Comparison of ENCODE assay signal across 11 mouse cellular contexts in genomic region chr4:128042626-128043025, GRCm38 (mm10). TPM values are rescaled to one million over a fixed set of nuclear protein-coding genes. Genes with fewer than 3 reads are reported as not detected.
DNase-seq lines count a peak whose midpoint lies in the region; ATAC-seq lines count a peak whose summit lies in the region.
"Had no signal": no experiment of that assay in that cellular context is flagged by ENCODE, and none has a peak within 500 bp of the region (broad histone marks: within the 10 kb centered on the region; RNA-seq: fewer than 3 reads in every experiment).

No protein-coding gene starts in this region.

- no peak overlapping the region for H3K4me2 ChIP-seq in forebrain, embryonic 11.5 days (ENCODE audit: low read depth, low read length, severe bottlenecking)
- no peak overlapping the region for H3K4me2 ChIP-seq in forebrain, embryonic 12.5 days
- H3K4me2 ChIP-seq in midbrain, embryonic 11.5 days: no peak overlapping the region
- H3K4me2 ChIP-seq in midbrain, embryonic 15.5 days: no peak overlapping the region

- 0 out of 2 replicates have a peak, but pooled peaks cover 4% of the 10 kb centered on the region for H3K4me1 ChIP-seq in forebrain, embryonic 11.5 days (replicated peaks; ENCODE audit: control insufficient read depth, insufficient read depth, low read length)
- peaks cover 20% of the 10 kb centered on the region for H3K4me1 ChIP-seq in forebrain, embryonic 12.5 days
- peaks cover 32% of the 10 kb centered on the region for H3K4me1 ChIP-seq in midbrain, embryonic 10.5 days
- peaks cover 13% of the 10 kb centered on the region for H3K4me1 ChIP-seq in midbrain, embryonic 11.5 days (ENCODE audit: control insufficient read depth, insufficient read depth, low read length)
- no peaks in the 10 kb centered on the region for H3K4me1 ChIP-seq in embryonic facial prominence, embryonic 10.5 days
- peaks cover 38% of the 10 kb centered on the region for H3K4me1 ChIP-seq in midbrain, embryonic 15.5 days

- 0 out of 2 replicates have a peak overlapping the region, but pooled peaks have one; percentile 33 for H3K27ac ChIP-seq in forebrain, embryonic 11.5 days (ENCODE audit: low read depth, low read length)
- no peak overlapping the region; the same call in 1 of the 2 replicates for H3K27ac ChIP-seq in forebrain, embryonic 12.5 days
- peak overlapping the region; percentile 33; the same call in 1 of the 2 replicates for H3K27ac ChIP-seq in midbrain, embryonic 10.5 days (replicated peaks)
- no peak overlapping the region for H3K27ac ChIP-seq in midbrain, embryonic 11.5 days (ENCODE audit: low read depth, low read length)
- H3K27ac ChIP-seq in embryonic facial prominence, embryonic 10.5 days (replicated peaks): no peak overlapping the region
- peak overlapping the region; percentile 64; the same call in 1 of the 2 replicates for H3K27ac ChIP-seq in midbrain, embryonic 15.5 days
- H3K27ac ChIP-seq: left cerebral cortex, adult 2 months had no signal

- H3K27me3 ChIP-seq in forebrain, embryonic 11.5 days (ENCODE audit: control insufficient read depth, insufficient read depth, low read length): no peaks in the 10 kb centered on the region
- peaks cover 3% of the 10 kb centered on the region; the same call in 1 of the 2 replicates for H3K27me3 ChIP-seq in forebrain, embryonic 12.5 days
- H3K27me3 ChIP-seq in midbrain, embryonic 10.5 days (ENCODE audit: low read depth, poor library complexity, severe bottlenecking): no peaks in the 10 kb centered on the region
- no peaks in the 10 kb centered on the region for H3K27me3 ChIP-seq in midbrain, embryonic 11.5 days (ENCODE audit: control insufficient read depth, insufficient read depth, low read length)
- H3K27me3 ChIP-seq in embryonic facial prominence, embryonic 10.5 days (replicated peaks; ENCODE audit: low read depth, poor library complexity, severe bottlenecking): no peaks in the 10 kb centered on the region
- H3K27me3 ChIP-seq in midbrain, embryonic 15.5 days (replicated peaks): no peaks in the 10 kb centered on the region

- no peak overlapping the region for H3K4me3 ChIP-seq in forebrain, embryonic 11.5 days (ENCODE audit: low read depth, low read length)
- H3K4me3 ChIP-seq in forebrain, embryonic 12.5 days (replicated peaks): no peak overlapping the region
- no peak overlapping the region for H3K4me3 ChIP-seq in midbrain, embryonic 10.5 days
- H3K4me3 ChIP-seq in midbrain, embryonic 11.5 days (ENCODE audit: low read depth, low read length): no peak overlapping the region
- H3K4me3 ChIP-seq in embryonic facial prominence, embryonic 10.5 days: no peak overlapping the region
- H3K4me3 ChIP-seq in midbrain, embryonic 15.5 days: no peak overlapping the region
- H3K4me3 ChIP-seq: left cerebral cortex, adult 2 months had no signal

- H3K9me3 ChIP-seq in forebrain, embryonic 11.5 days (ENCODE audit: control insufficient read depth, low read length): no peaks in the 10 kb centered on the region
- H3K9me3 ChIP-seq in forebrain, embryonic 12.5 days: no peaks in the 10 kb centered on the region
- H3K9me3 ChIP-seq in midbrain, embryonic 10.5 days (replicated peaks): no peaks in the 10 kb centered on the region
- no peaks in the 10 kb centered on the region for H3K9me3 ChIP-seq in midbrain, embryonic 11.5 days (ENCODE audit: control insufficient read depth, low read length)
- H3K9me3 ChIP-seq in embryonic facial prominence, embryonic 10.5 days: no peaks in the 10 kb centered on the region
- H3K9me3 ChIP-seq in midbrain, embryonic 15.5 days: no peaks in the 10 kb centered on the region

- no peak for ATAC-seq in forebrain, embryonic 11.5 days (replicated peaks; ENCODE audit: low FRiP score)
- no peak for ATAC-seq in forebrain, embryonic 12.5 days (ENCODE audit: low FRiP score)
- ATAC-seq in midbrain, embryonic 11.5 days (ENCODE audit: low FRiP score): no peak
- no peak for ATAC-seq in midbrain, embryonic 15.5 days (replicated peaks)
- ATAC-seq: forebrain, postnatal 0 days had no signal

- 32% methylated on average over 5 of the region's 5 CpGs for WGBS in forebrain, embryonic 11.5 days
- 33% methylated on average over 5 of the region's 5 CpGs for WGBS in forebrain, embryonic 12.5 days
- 35% methylated on average over 5 of the region's 5 CpGs for WGBS in midbrain, embryonic 10.5 days
- 44% methylated on average over 5 of the region's 5 CpGs for WGBS in midbrain, embryonic 11.5 days
- WGBS in embryonic facial prominence, embryonic 10.5 days: 35% methylated on average over 5 of the region's 5 CpGs
- WGBS in midbrain, embryonic 15.5 days: 38% methylated on average over 5 of the region's 5 CpGs

- DNase-seq in forebrain, embryonic 11.5 days (ENCODE audit: low spot score): peak; percentile 64
- peak; percentile 19 for DNase-seq in midbrain, embryonic 10.5 days (ENCODE audit: low spot score)
- DNase-seq in midbrain, embryonic 11.5 days (ENCODE audit: low spot score, missing footprints): no peak
- peak; percentile 60 for DNase-seq in embryonic facial prominence, embryonic 10.5 days (ENCODE audit: low spot score)
- no peak for DNase-seq in frontal cortex, postnatal 36 days (ENCODE audit: low spot score in 2 of 2)
- no peak for DNase-seq in layer of hippocampus, postnatal 36 days
- DNase-seq: cerebellum, adult 9-11 months; forebrain, postnatal 0 days had no signal

- H3K9ac ChIP-seq in forebrain, embryonic 11.5 days (ENCODE audit: low read length): no peak overlapping the region
- no peak overlapping the region for H3K9ac ChIP-seq in forebrain, embryonic 12.5 days
- H3K9ac ChIP-seq in midbrain, embryonic 11.5 days (ENCODE audit: low read length): no peak overlapping the region
- no peak overlapping the region for H3K9ac ChIP-seq in midbrain, embryonic 15.5 days
- H3K9ac ChIP-seq: forebrain, postnatal 0 days had no signal

- no peaks in the 10 kb centered on the region for H3K36me3 ChIP-seq in forebrain, embryonic 11.5 days (ENCODE audit: control insufficient read depth, insufficient read depth, low read length)
- no peaks in the 10 kb centered on the region for H3K36me3 ChIP-seq in forebrain, embryonic 12.5 days (replicated peaks)
- no peaks in the 10 kb centered on the region for H3K36me3 ChIP-seq in midbrain, embryonic 10.5 days
- no peaks in the 10 kb centered on the region for H3K36me3 ChIP-seq in midbrain, embryonic 11.5 days (ENCODE audit: control insufficient read depth, insufficient read depth, low read length)
- no peaks in the 10 kb centered on the region for H3K36me3 ChIP-seq in embryonic facial prominence, embryonic 10.5 days (replicated peaks)
- no peaks in the 10 kb centered on the region for H3K36me3 ChIP-seq in midbrain, embryonic 15.5 days (replicated peaks)

RNA-seq across cellular contexts. Expression of gene Csmd2, which starts 55.0 kb away (rescaled TPM):
- polyA plus RNA-seq in forebrain, embryonic 11.5 days (2014; fragmentation: Nextera tagmentation; extraction: Ambion mirVana): 1.3 and 1.6 TPM in 2 replicates
- polyA plus RNA-seq in forebrain, embryonic 12.5 days (2016; fragmentation: Nextera tagmentation; extraction: Ambion mirVana): 3.6 and 4.3 TPM in 2 replicates
- polyA plus RNA-seq in midbrain, embryonic 10.5 days (2016; fragmentation: Nextera tagmentation; extraction: Ambion mirVana): 1.00 and 1.5 TPM in 2 replicates
- 1.6 and 1.8 TPM in 2 replicates for polyA plus RNA-seq in midbrain, embryonic 11.5 days (2014; fragmentation: Nextera tagmentation; extraction: Ambion mirVana)
- polyA plus RNA-seq in embryonic facial prominence, embryonic 10.5 days (2016; fragmentation: Nextera tagmentation; extraction: Ambion mirVana): 0.29 and 0.31 TPM in 2 replicates
- 13.9 and 15.1 TPM in 2 replicates for polyA plus RNA-seq in midbrain, embryonic 15.5 days (2015; fragmentation: Nextera tagmentation; extraction: Ambion mirVana)
- total RNA-seq in layer of hippocampus, postnatal 36 days (2021): 10 to 100 TPM; 43.5 to 51.1 TPM

Comparison
In these comparisons a context has a peak if more than half of its experiments do, and no peak if none do; other contexts are left out.
1. DNase-seq: peak in forebrain, embryonic 11.5 days (single experiment), midbrain, embryonic 10.5 days (single experiment) and embryonic facial prominence, embryonic 10.5 days (single experiment); none in midbrain, embryonic 11.5 days (single experiment), frontal cortex, postnatal 36 days (0 of 2) and layer of hippocampus, postnatal 36 days (0 of 2).
2. H3K27ac ChIP-seq: peak in forebrain, embryonic 11.5 days (single experiment), midbrain, embryonic 10.5 days (single experiment) and midbrain, embryonic 15.5 days (single experiment); none in forebrain, embryonic 12.5 days (single experiment), midbrain, embryonic 11.5 days (single experiment) and embryonic facial prominence, embryonic 10.5 days (single experiment).